In the genomic region with DNA sequence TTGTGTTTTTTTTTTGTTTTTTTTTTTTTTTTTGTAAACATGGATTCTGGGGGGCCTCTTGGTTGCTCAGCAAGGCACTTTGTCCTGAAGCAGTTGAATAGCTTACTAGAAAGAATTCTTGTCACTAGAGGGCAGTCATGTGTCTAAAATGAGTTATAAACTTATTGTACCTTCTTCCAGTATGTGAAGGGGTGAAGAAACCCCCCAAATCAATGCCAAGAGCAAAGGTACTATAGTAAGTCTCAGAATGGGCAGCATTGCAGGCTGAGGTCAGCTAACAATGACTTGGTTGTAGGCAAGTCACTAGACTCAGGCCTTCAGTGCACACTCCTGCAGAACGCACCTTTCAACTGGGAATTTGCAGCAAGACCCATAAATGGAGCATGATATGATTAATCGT, we compare ENCODE assay signal across 9 mouse cellular contexts. TPM values are rescaled to one million over a fixed set of nuclear protein-coding genes. Genes with fewer than 3 reads are reported as not detected.
DNase-seq lines count a peak whose midpoint lies in the region; ATAC-seq and TF ChIP-seq lines count a peak whose summit lies in the region.
"Had no signal": no experiment of that assay in that cellular context is flagged by ENCODE, and none has a peak within 500 bp of the region (broad histone marks: within the 10 kb centered on the region; RNA-seq: fewer than 3 reads in every experiment).

No protein-coding gene starts in this region.

- H3K36me3 ChIP-seq in heart, embryonic 16.5 days (ENCODE audit: control insufficient read depth, insufficient read depth): peaks cover 27% of the 10 kb centered on the region
- peaks cover 21% of the 10 kb centered on the region for H3K36me3 ChIP-seq in hindbrain, embryonic 16.5 days (ENCODE audit: control insufficient read depth, insufficient read depth, low read length)
- 0 out of 2 replicates have a peak, but pooled peaks cover 2% of the 10 kb centered on the region for H3K36me3 ChIP-seq in stomach, postnatal 0 days (ENCODE audit: control insufficient read depth, insufficient read depth, low read length)

- no peak for TF ChIP-seq EP300 in stomach, postnatal 0 days (optimal IDR thresholded peaks at IDR 0.05)

- intact Hi-C loops in gastrocnemius, postnatal 14 days (cut with DNase I; ENCODE audit: low total_unique reads): loop anchor here (5.0 kb wide), 2 partner anchors 65 to 255 kb away; no protein-coding TSS in a partner anchor

- H3K9me3 ChIP-seq in heart, embryonic 16.5 days (replicated peaks; ENCODE audit: control insufficient read depth, low read length): no peaks in the 10 kb centered on the region
- H3K9me3 ChIP-seq in hindbrain, embryonic 16.5 days (ENCODE audit: control insufficient read depth, low read length): no peaks in the 10 kb centered on the region
- no peaks in the 10 kb centered on the region for H3K9me3 ChIP-seq in stomach, postnatal 0 days (ENCODE audit: control insufficient read depth, low read length)
- H3K9me3 ChIP-seq: neural tube, embryonic 13.5 days had no signal

- no peaks in the 10 kb centered on the region for H3K27me3 ChIP-seq in heart, embryonic 16.5 days (ENCODE audit: control insufficient read depth, insufficient read depth, low read length)
- H3K27me3 ChIP-seq in hindbrain, embryonic 16.5 days (replicated peaks; ENCODE audit: control insufficient read depth, insufficient read depth, low read length): no peaks in the 10 kb centered on the region
- H3K27me3 ChIP-seq in stomach, postnatal 0 days (ENCODE audit: control insufficient read depth, insufficient read depth, low read length): no peaks in the 10 kb centered on the region
- H3K27me3 ChIP-seq: neural tube, embryonic 13.5 days had no signal

- H3K27ac ChIP-seq in heart, embryonic 16.5 days (ENCODE audit: low read length): no peak overlapping the region
- H3K27ac ChIP-seq in hindbrain, embryonic 16.5 days (ENCODE audit: low read depth, low read length): no peak overlapping the region
- H3K27ac ChIP-seq in stomach, postnatal 0 days (replicated peaks): no peak overlapping the region
- H3K27ac ChIP-seq: neural tube, embryonic 13.5 days had no signal

- 88% methylated on average over 2 of the region's 2 CpGs for WGBS in heart, embryonic 16.5 days
- WGBS in hindbrain, embryonic 16.5 days: 90% methylated on average over 2 of the region's 2 CpGs
- WGBS in stomach, postnatal 0 days: 86% methylated on average over 2 of the region's 2 CpGs

- no peak overlapping the region for H3K4me3 ChIP-seq in heart, embryonic 16.5 days (ENCODE audit: low read length)
- no peak overlapping the region for H3K4me3 ChIP-seq in hindbrain, embryonic 16.5 days (ENCODE audit: low read length)
- H3K4me3 ChIP-seq in stomach, postnatal 0 days (ENCODE audit: low read depth, low read length): no peak overlapping the region
- H3K4me3 ChIP-seq: neural tube, embryonic 13.5 days had no signal

- TF ChIP-seq CTCF in stomach, postnatal 0 days (IDR thresholded peaks at IDR 0.05; ENCODE audit: low read depth): peak; percentile 72

- 0 out of 2 replicates have a peak, but pooled peaks have one; percentile 28 for ATAC-seq in heart, embryonic 16.5 days (replicated peaks; ENCODE audit: extremely low read depth, insufficient read depth, low FRiP score)
- 0 out of 2 replicates have a peak, but pooled peaks have one; percentile 40 for ATAC-seq in hindbrain, embryonic 16.5 days
- no peak for ATAC-seq in stomach, postnatal 0 days (ENCODE audit: low FRiP score, low TSS enrichment)

- peaks cover 3% of the 10 kb centered on the region; the same call in 1 of the 2 replicates for H3K4me1 ChIP-seq in heart, embryonic 16.5 days (ENCODE audit: control insufficient read depth, insufficient read depth, low read length)
- peaks cover 6% of the 10 kb centered on the region for H3K4me1 ChIP-seq in hindbrain, embryonic 16.5 days (ENCODE audit: control insufficient read depth, insufficient read depth, low read depth, low read length)
- no peaks in the 10 kb centered on the region for H3K4me1 ChIP-seq in stomach, postnatal 0 days (replicated peaks; ENCODE audit: control insufficient read depth, insufficient read depth)

- H3K4me2 ChIP-seq in heart, embryonic 16.5 days (ENCODE audit: low read depth, low read length): no peak overlapping the region
- H3K4me2 ChIP-seq in hindbrain, embryonic 16.5 days (ENCODE audit: low read length): no peak overlapping the region
- no peak overlapping the region for H3K4me2 ChIP-seq in stomach, postnatal 0 days (replicated peaks; ENCODE audit: low read depth)
- H3K4me2 ChIP-seq: neural tube, embryonic 13.5 days had no signal

- no peak overlapping the region for H3K9ac ChIP-seq in heart, embryonic 16.5 days (ENCODE audit: low read length)
- no peak overlapping the region for H3K9ac ChIP-seq in hindbrain, embryonic 16.5 days (ENCODE audit: low read depth, low read length)
- H3K9ac ChIP-seq in stomach, postnatal 0 days (ENCODE audit: low read length): no peak overlapping the region
- H3K9ac ChIP-seq: neural tube, embryonic 13.5 days had no signal

- DNase-seq in heart, postnatal 4 days: no peak
- DNase-seq in thymus, postnatal 14 days: peak; percentile 26
- no peak for DNase-seq in thymus, postnatal 36 days
- DNase-seq in stomach, postnatal 0 days (ENCODE audit: low spot score): no peak
- no peak for DNase-seq in testis, postnatal 14 days (ENCODE audit: low spot score)
- DNase-seq in gastrocnemius, postnatal 14 days: no peak

RNA-seq across cellular contexts. Expression of a gene that starts 5.4 kb away (rescaled TPM):
- polyA plus RNA-seq in heart, embryonic 16.5 days (2015; fragmentation: Nextera tagmentation; extraction: Ambion mirVana): 34.9 and 38.3 TPM in 2 replicates
- total RNA-seq in heart, postnatal 4 days (2021): 10 to 100 TPM; 20.9 to 21.0 TPM
- polyA plus RNA-seq in hindbrain, embryonic 16.5 days (2015; fragmentation: Nextera tagmentation; extraction: Ambion mirVana): 67.9 and 70.4 TPM in 2 replicates
- 29.4 TPM in 2 replicates for polyA plus RNA-seq in stomach, postnatal 0 days (2015; fragmentation: Nextera tagmentation; extraction: Ambion mirVana)
- 10 to 100 TPM; 11.4 to 11.6 TPM for total RNA-seq in gastrocnemius, postnatal 14 days (2021)

RNA-seq across cellular contexts. Expression of a gene that starts 12.4 kb away (rescaled TPM):
- 39.7 and 47.7 TPM in 2 replicates for polyA plus RNA-seq in heart, embryonic 16.5 days (2015; fragmentation: Nextera tagmentation; extraction: Ambion mirVana)
- total RNA-seq in heart, postnatal 4 days (2021): 10 to 100 TPM; 21.9 to 22.3 TPM
- 50.1 and 50.8 TPM in 2 replicates for polyA plus RNA-seq in hindbrain, embryonic 16.5 days (2015; fragmentation: Nextera tagmentation; extraction: Ambion mirVana)
- 32.6 and 35.0 TPM in 2 replicates for polyA plus RNA-seq in stomach, postnatal 0 days (2015; fragmentation: Nextera tagmentation; extraction: Ambion mirVana)
- 10 to 100 TPM; 18.7 to 21.1 TPM for total RNA-seq in gastrocnemius, postnatal 14 days (2021)
